Mouse (Mus musculus) naive thymus-derived CD4-positive, alpha-beta T cell, adult 2 months (primary cell): ENCODE data around the gene Hoxb6.

Experiments used
- DNase-seq: peaks from one replicate; pipeline ENCODE4 v3.0.0-alpha.2; 2011; ENCODE audit warnings: low read depth

Gene Hoxb6

GRCm38 (mm10) chr11:96316696-96317607, 24.7 kb downstream of the Hoxb6 start:
- no peak for DNase-seq

- DNase-seq = no peak
Measured at GRCm38 (mm10) chr11:96317608-96318367, 25.5 kb downstream of the Hoxb6 start, which contains the start of gene Hoxb4. TSS of gene Hoxb4 (plus strand) at chr11:96318267.

- DNase-seq = peak; percentile 69
Measured at GRCm38 (mm10) chr11:96318368-96319070, 26.2 kb downstream of the Hoxb6 start.

DNA sequence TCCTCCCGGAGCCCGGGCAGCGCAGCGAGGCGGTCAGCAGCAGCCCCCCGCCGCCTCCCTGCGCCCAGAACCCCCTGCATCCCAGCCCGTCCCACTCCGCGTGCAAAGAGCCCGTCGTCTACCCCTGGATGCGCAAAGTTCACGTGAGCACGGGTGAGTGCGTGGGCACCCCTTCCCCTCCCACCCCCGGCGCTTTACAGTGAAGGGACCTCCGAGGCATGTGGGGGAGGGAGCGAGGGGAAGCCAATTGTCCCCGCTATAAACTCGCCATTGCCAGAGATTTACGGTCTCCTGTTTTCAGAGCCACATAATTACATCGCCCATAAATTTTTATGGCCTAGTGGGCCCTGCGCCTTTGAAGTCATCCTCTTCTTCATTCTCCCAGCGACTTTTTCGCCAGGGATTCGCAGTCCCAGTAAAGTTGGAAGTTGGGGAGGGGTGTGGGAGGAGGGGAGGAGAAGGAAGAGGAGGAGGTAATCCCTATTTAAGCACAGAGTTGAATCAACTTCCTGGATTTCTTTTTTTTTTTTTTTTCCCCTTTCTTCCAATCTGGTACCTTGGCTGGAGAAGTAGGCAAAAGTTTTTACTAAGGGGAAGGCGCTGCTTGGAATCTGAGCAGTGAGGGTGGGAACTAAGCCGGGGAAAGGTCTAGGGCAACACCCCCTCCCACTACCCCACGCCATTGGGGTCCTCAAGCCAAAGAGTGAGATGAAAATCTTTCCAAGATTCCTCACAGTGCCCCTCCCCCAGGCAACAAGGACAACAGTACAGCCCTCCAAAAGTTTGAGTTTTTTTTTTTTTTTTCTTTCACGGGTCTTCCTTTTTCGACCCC, 27.0 kb downstream of the Hoxb6 start:
- no peak for DNase-seq

GRCm38 (mm10) chr11:96319910-96320309, 27.6 kb downstream of the Hoxb6 start:
- no peak for DNase-seq

- DNase-seq = no peak
Measured at GRCm38 (mm10) chr11:96320688-96321087, 28.4 kb downstream of the Hoxb6 start.

DNA sequence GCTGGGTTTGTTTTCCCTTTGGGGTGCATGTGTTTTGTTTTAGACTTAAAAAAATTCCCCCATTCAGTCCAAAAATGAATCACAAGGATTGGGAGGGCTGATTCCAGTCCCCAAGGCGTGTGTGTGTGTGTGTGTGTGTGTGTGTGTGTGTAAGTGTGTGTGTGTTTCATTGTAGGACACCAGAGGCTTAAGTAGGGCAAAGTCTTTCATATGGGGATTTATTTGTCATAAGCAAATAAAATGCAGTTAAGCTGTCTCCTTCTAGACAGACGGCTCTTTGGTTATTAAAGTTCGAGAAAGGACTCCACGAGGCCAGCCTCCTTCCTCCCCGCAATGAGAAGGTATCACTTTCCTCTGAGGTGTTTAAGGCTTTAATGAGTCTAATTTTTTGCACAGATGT, 29.6 kb downstream of the Hoxb6 start:
- DNase-seq = no peak

GRCm38 (mm10) chr11:96322738-96323137, 30.5 kb downstream of the Hoxb6 start:
- no peak for DNase-seq

DNA sequence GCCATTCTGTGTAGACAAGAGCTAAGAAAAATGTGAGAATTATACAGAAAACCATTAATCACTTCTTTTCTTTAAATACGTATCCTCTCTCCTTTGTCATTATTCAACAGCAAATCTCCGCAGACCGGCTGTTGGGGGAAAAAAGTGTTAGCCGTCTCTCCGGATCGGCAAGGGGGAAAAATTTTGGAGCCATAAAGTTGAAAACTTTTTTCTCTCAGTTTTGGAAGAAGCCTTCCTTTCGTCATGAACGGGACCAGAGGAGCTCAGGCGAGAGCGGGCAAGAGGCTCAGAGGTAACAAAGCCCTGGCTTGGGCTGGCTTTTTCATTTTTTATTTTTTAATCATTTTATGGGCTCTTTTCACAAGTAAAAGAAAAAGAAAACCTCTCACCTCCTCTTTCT, 30.9 kb downstream of the Hoxb6 start, which contains the start of gene Hoxb3:
Hoxb3 (plus strand) TSS at position 173 of the 400 bp plus-strand sequence.
- DNase-seq = no peak

DNA sequence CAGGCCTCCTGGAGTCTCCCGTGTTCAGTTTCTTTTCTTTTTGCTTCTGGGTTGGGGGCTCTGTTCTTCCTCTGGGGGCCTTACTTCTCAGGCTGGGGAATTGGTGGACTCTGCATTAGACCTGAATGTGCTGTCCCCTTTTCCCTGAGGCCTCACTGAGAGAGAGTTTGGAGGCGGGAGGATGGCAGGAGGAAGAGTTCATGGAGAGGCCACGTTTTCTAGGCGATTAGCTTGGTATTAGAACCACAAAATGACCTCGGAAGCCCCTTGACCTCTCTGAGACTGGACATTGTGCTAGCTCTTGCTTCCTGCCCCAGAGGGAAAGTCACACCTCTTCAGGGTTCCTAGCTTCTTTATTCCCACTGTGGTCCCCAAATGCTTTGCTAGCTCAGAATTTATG, 31.8 kb downstream of the Hoxb6 start:
- no peak for DNase-seq

GRCm38 (mm10) chr11:96324965-96325364, 32.7 kb downstream of the Hoxb6 start:
- DNase-seq = no peak

DNA sequence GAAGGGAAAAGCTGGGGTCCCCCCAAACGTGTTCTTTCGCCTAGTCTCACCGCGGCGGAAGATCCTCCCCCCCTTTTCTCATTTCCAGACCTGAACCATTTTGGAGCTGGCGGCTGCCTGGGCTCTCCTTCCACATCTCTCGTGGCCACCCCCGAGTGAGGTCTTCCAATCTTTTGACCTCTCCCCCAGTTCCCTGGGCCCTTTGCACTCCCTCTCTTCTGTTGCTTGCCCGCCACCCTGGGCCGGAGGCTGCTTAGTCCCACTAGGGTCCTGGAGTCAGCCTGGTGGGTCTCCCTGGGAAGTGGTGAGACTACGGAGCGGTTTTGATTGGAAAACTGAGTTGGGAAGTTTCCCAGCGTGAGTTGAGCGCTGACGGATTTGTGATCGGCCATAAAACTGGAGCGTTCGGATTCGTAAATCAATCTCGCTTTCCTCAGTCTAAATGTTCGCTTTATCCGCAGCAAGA, 33.5 kb downstream of the Hoxb6 start:
- no peak for DNase-seq

- no peak for DNase-seq
Measured at GRCm38 (mm10) chr11:96326705-96327104, 34.4 kb downstream of the Hoxb6 start.

GRCm38 (mm10) chr11:96327122-96327521, 34.8 kb downstream of the Hoxb6 start:
- no peak for DNase-seq

DNA sequence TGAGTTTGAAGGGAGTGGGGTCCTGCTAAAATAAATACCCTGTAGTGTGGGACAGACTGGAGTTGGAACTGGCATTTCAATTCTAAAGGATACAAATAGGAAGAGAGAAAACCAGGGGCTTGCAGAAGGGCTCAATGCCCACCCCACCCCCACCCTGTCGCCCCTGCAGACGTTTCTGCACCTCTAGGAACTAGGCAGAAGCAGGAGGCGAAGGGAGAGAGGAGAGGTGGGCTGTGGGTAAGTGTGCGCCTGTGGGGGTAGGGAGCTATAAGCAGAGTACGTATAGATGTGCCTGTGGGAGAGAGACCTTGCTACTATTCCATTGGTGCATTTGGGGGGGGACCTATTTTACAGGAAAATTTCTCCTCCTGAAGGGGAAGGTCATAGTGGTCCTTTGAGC, 35.5 kb downstream of the Hoxb6 start:
- DNase-seq = no peak

DNA sequence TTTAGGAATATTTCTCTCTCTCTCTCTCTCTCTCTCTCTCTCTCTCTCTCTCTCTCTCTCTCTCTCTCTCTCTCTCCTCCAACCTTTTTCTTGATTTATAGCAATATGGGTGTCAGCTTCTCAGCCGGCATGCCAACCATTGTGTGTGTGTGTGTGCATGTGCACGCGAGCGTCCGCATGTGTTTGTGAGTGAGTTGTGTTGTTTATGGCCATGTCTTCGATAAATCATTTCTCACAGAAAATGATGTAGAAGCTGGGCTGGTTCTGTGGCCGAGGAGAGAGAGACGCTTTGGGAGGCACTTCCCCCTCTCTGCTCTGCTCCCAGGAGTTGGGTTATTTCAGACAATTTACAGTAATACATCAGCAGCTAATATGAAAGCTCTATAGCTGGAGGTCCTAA, 36.3 kb downstream of the Hoxb6 start:
- no peak for DNase-seq

DNA sequence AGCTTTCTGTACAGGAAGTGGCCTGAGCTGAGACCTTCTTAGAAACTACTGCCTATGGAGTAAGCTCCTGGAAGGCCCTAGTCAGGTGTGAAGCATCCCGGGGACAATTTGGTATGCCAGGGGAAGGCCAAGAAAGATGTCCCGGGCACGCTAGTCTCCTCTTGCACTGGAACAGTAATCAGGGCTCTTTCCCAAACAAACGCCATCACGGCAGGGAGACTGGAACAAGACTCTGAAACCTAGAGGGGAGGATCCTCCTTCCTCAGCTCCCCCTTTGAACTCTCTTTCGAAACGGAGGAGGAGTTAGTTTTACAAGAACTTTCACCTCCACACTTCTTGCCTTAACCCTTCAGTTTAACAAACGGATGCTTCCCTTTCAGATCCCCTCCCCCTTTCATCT, 39.8 kb downstream of the Hoxb6 start:
- no peak for DNase-seq

- no peak for DNase-seq
Measured at GRCm38 (mm10) chr11:96332618-96333032, 40.3 kb downstream of the Hoxb6 start.

DNA sequence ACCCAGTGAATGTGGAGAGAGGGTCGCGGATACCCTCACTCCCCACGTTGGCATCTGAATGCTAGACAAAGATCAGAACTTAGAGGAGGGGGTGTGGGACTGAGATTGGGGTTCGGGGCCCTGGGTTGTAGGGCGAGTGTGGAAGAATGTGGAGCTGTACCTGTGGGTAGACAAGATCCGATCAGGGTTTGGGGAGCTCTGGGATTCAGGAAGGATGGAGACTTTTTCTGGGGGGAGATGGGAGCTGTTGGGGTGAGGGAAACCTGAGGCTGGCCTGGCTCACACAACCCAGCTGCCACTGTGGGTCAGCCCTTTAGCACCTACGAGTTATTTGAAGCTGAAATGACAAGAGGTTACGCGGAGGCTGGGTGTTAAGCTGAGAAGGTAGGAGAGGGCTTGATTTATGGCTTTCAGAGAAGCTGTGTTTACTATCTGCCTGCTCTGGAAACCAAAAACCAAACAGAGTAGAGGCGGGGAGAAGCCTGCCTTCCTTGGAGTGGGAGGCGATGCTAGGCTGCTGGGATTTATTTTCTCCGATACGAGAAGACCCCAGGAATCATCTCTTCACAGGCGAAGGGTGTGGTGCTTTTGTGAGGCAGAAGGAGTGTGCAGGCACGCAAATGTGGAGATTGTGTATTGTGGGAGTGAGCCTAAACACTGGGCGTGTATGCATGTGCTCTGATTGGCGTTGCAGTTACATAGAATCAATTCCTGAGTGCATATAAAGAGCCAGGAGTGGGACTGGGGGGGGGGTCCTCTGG, 41.1 kb downstream of the Hoxb6 start:
- DNase-seq = no peak

DNA sequence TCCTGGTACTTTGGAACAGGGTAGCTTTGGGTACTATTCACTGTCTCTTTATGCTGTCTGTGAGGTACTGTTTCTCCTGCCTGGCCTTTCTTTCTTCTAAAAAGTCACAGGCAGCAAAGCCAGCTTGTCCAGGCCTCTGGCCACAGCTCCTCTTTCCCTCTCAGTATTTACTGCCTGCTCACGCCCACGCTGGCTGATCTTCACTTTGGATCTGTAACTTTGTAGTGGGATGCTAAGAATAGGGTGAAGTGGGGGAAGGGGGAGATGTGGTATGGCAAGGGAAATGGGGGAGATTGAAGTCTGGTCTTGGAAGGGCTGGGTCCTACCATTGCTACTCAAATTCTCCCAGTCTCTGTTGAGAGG, 41.7 kb downstream of the Hoxb6 start:
- DNase-seq = no peak

GRCm38 (mm10) chr11:96334998-96335397, 42.7 kb downstream of the Hoxb6 start:
- no peak for DNase-seq
